Mouse (Mus musculus): ENCODE results near the gene Slc7a7. TPM values are rescaled to one million over a fixed set of nuclear protein-coding genes. Genes with fewer than 3 reads are reported as not detected.

Slc7a7 gene
- total and polyA plus RNA-seq, 2 experiments from 2014 or later, result 2.4 to 7.7 TPM

DNA sequence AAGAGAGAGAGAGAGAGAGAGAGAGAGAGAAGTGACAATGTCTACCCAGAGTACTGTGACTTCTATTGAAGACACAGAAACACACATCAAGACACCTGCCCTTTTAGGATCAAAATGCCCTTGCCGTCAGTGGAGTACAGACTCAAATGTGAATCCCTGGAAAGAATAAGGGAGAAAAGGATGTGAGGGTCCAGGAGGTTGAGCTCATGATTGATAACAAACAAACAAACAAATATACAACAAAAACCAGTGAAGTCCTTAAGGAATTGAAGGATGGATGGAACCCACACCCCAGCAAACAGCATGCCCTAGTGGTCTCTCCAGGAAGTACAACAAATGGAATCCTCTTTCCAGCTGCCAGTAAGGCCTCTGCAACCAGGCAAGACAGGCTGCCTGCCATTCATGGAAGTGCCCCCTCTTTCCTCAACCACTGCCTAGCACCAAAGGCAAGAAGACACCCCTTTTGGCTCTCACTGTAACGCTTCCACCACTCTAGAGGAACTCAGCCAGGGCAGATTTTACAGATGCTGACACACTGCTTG lies 4.9 kb downstream of the Slc7a7 start:
- ATAC-seq (ENCODE audit: low FRiP score), result no peak
- H3K9me3 ChIP-seq (ENCODE audit: low read length), result no peaks in the 10 kb centered on the region
- WGBS, result 44% methylated on average over 2 of the region's 2 CpGs
- H3K4me1 ChIP-seq (ENCODE audit: insufficient read depth, low read length), result no peaks in the 10 kb centered on the region
- H3K27ac ChIP-seq (ENCODE audit: low read depth, low read length), result no peak overlapping the region
- H3K4me2 ChIP-seq (ENCODE audit: low read depth, low read length, poor library complexity, severe bottlenecking), result no peak overlapping the region
- DNase-seq (ENCODE audit: low spot score), result peak; percentile 49
- TF ChIP-seq CTCF (IDR thresholded peaks at IDR 0.05), result peak; percentile 80
- no peak overlapping the region for H3K4me3 ChIP-seq (ENCODE audit: low read depth, low read length)
- no peak overlapping the region for H3K9ac ChIP-seq (replicated peaks; ENCODE audit: low read length, poor library complexity, severe bottlenecking)
- 0 out of 2 replicates have a peak, but pooled peaks cover 5% of the 10 kb centered on the region for H3K27me3 ChIP-seq (ENCODE audit: insufficient read depth, low read length)
- H3K36me3 ChIP-seq (ENCODE audit: insufficient read depth, low read length), result no peaks in the 10 kb centered on the region

DNA sequence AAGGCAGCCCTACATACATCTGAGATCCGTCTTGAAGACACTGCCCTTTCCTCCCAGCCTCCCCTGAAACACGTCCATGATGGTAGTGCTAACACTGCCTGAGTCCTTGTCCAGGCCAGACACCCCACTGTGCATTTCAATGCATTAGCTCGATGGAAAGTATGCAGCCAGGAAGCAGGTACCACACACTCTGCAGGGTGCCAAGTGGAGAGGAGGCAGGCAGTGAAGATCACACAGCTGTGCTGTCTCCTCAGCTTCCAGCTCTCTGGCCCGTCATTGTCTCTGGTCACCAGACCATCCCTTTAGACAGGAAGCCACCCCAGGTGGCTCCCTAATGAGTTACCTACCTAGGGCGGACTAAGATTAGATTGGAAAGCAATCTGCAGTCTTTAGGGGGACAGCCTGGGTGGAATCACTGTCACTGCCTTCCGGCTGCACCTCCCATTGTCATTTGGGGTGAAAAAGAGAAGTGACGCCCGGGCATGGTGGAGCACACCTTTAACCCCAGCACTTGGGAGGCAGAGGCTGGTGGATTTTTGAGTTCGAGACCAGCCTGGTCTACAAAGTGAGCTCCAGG lies 5.5 kb downstream of the Slc7a7 start:
- Histone ChIP-seq H3K4me3 (ENCODE audit: low read depth, low read length) (no peak overlapping the region), H3K4me1 (ENCODE audit: insufficient read depth, low read length) (no peaks in the 10 kb centered on the region), H3K36me3 (ENCODE audit: insufficient read depth, low read length) (no peaks in the 10 kb centered on the region), H3K9ac (replicated peaks; ENCODE audit: low read length, poor library complexity, severe bottlenecking) (no peak overlapping the region), H3K27me3 (ENCODE audit: insufficient read depth, low read length) (0 out of 2 replicates have a peak, but pooled peaks cover 5% of the 10 kb centered on the region), H3K9me3 (ENCODE audit: low read length) (no peaks in the 10 kb centered on the region), H3K4me2 (ENCODE audit: low read depth, low read length, poor library complexity, severe bottlenecking) (no peak overlapping the region), H3K27ac (ENCODE audit: low read depth, low read length) (no peak overlapping the region)
- ATAC-seq (ENCODE audit: low FRiP score), result no peak
- TF ChIP-seq CTCF (IDR thresholded peaks at IDR 0.05), result no peak
- 39% methylated on average over 9 of the region's 9 CpGs for WGBS
- DNase-seq (ENCODE audit: low spot score), result no peak

DNA sequence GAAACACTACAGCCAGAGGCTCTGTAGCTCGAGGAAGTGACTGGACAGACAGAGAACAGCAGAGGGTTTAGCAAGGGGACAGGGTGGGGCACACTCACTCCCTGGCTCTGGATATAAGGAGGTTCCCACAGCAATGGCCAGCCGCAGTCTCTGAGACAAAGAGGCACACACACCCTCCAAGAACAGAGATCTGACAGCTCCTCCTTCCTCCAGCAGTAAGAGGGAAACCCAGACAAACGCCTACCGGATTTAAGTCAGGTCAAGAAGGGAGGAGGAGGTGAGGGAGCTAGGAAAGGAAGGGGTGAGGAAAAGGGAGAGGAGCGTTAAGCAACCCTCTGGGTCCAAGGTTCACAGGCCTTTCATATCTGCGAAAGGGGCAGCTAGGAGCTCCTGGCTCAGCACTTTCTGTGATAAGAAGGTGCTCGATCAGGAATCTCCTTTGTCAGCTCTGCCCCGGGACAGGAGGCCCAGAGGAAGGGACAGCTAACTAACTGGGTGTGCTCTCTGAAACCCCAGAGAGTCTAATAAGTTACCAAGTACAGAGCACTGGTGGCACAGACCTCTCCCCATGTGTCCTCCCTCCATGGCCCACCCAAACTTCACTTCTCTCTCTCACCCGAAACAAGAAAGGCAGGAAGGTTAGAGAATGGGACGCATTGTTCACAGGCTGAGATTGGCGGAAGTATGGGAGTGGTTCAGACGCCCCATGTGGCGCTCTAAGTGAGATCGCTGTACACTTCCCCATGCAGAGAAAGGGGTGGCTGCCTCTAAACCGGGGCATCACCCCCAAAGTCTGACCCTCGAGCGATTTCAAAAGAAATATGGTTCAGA lies 7.4 kb downstream of the Slc7a7 start:
- H3K36me3 ChIP-seq (ENCODE audit: insufficient read depth, low read length), result no peaks in the 10 kb centered on the region
- no peak for ATAC-seq (ENCODE audit: low FRiP score)

DNA sequence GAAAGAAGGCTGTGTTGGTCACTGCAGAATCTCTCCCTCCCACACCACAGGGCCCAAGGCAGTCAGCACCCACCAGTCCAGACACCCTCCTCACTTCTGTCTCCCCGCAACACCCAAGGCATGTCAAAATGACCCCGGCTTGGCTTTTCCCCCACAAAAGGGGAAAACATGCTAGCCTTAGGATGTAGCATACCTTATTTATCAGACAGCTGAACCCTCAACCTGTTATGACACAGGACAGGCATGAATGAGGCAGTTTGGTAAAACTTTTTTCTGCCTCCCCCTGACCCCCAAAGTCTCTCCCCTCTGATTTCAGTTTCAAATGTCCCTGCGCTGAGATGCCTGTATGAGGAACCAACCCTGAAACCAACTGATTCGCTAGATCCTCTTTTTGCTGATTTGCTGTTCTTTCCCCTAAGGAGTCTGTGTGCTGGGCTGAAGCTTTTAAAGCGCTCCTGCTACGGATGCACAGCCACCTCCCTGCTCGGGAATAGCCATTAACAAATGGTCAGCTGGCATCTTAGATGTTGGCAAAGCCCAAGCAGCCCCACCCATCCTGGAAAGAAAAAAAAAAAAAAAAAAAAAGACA lies 8.4 kb downstream of the Slc7a7 start:
- WGBS, result 76% methylated on average over 7 of the region's 7 CpGs
- DNase-seq (ENCODE audit: low spot score) (no peak), ATAC-seq (ENCODE audit: low FRiP score) (no peak)
- Histone ChIP-seq H3K27ac (ENCODE audit: low read depth, low read length) (no peak overlapping the region), H3K27me3 (ENCODE audit: insufficient read depth, low read length) (no peaks in the 10 kb centered on the region), H3K4me3 (ENCODE audit: low read depth, low read length) (no peak overlapping the region), H3K4me2 (ENCODE audit: low read depth, low read length, poor library complexity, severe bottlenecking) (no peak overlapping the region), H3K9ac (replicated peaks; ENCODE audit: low read length, poor library complexity, severe bottlenecking) (no peak overlapping the region), H3K9me3 (ENCODE audit: low read length) (no peaks in the 10 kb centered on the region), H3K4me1 (ENCODE audit: insufficient read depth, low read length) (no peaks in the 10 kb centered on the region), H3K36me3 (ENCODE audit: insufficient read depth, low read length) (no peaks in the 10 kb centered on the region)
- TF ChIP-seq CTCF (IDR thresholded peaks at IDR 0.05), result no peak

More for the DNA sequence above, 7.4 kb downstream of the Slc7a7 start:
- no peak for TF ChIP-seq CTCF (IDR thresholded peaks at IDR 0.05)
- H3K27me3 ChIP-seq (ENCODE audit: insufficient read depth, low read length), result 0 out of 2 replicates have a peak, but pooled peaks cover under 1% of the 10 kb centered on the region
- H3K27ac ChIP-seq (ENCODE audit: low read depth, low read length), result no peak overlapping the region; the same call in 1 of the 2 replicates
- 49% methylated on average over 17 of the region's 17 CpGs for WGBS
- H3K4me3 ChIP-seq (ENCODE audit: low read depth, low read length), result no peak overlapping the region
- no peak overlapping the region for H3K9ac ChIP-seq (replicated peaks; ENCODE audit: low read length, poor library complexity, severe bottlenecking)
- H3K4me1 ChIP-seq (ENCODE audit: insufficient read depth, low read length), result no peaks in the 10 kb centered on the region
- no peak overlapping the region for H3K4me2 ChIP-seq (ENCODE audit: low read depth, low read length, poor library complexity, severe bottlenecking)
- no peaks in the 10 kb centered on the region for H3K9me3 ChIP-seq (ENCODE audit: low read length)
- no peak for DNase-seq (ENCODE audit: low spot score)

DNA sequence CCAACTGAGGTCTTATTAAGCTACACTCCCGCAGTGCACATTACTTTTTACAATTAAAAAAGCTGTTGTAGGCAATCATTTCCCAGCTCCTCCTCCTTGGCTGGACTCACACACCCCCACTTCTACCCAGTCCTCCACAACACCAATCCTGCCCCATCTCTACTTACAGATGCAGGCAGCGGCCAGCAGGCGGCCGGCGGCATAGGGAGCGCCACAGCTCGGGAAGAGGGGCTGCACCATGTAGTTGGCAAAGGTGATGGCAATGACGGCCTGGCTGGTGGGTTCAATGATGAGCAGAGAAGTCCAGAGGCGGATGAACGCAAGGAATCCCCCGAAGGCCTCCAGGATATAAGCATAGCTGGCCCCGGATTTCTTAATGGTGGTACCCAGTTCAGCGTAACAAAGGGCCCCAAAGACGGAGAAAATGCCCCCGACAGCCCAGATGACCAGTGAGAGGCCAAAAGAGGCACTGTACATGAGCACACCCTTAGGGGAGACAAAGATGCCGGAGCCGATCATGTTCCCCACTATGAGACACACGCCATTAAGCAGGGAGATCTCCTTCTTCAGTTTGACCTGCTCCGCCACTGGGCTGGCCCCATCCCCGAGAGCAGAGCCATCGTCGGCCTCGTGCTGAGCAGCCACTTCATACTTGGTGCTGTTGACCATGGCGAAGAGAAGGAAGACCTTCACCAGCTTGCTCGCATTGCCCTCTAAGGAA lies 9.1 kb downstream of the Slc7a7 start:
- no peak for ATAC-seq (ENCODE audit: low FRiP score)
- WGBS, result 81% methylated on average over 25 of the region's 25 CpGs
- peak; percentile 17; the same call in 1 of the 2 replicates for TF ChIP-seq CTCF (IDR thresholded peaks at IDR 0.05)
- no peak for DNase-seq (ENCODE audit: low spot score)
- no peaks in the 10 kb centered on the region for H3K9me3 ChIP-seq (ENCODE audit: low read length)
- no peak overlapping the region for H3K4me3 ChIP-seq (ENCODE audit: low read depth, low read length)
- H3K4me1 ChIP-seq (ENCODE audit: insufficient read depth, low read length), result no peaks in the 10 kb centered on the region
- H3K9ac ChIP-seq (replicated peaks; ENCODE audit: low read length, poor library complexity, severe bottlenecking), result no peak overlapping the region
- H3K27me3 ChIP-seq (ENCODE audit: insufficient read depth, low read length), result no peaks in the 10 kb centered on the region
- no peak overlapping the region for H3K4me2 ChIP-seq (ENCODE audit: low read depth, low read length, poor library complexity, severe bottlenecking)
- H3K27ac ChIP-seq (ENCODE audit: low read depth, low read length), result no peak overlapping the region
- no peaks in the 10 kb centered on the region for H3K36me3 ChIP-seq (ENCODE audit: insufficient read depth, low read length)
